Mouse (Mus musculus): ENCODE results near the gene Snx25. TPM values are rescaled to one million over a fixed set of nuclear protein-coding genes. Genes with fewer than 3 reads are reported as not detected.
A peak's percentile ranks its signal among the peaks of the same experiment; 100 is the strongest.
"Not testable (repeated sequence)": the region's sequence is repeated elsewhere in the genome, so short reads cannot be mapped to it uniquely, and the experiment has no call there.

Snx25 gene
- polyA plus RNA-seq, 1 experiment from 2014 or later, result 7.9 TPM

DNA sequence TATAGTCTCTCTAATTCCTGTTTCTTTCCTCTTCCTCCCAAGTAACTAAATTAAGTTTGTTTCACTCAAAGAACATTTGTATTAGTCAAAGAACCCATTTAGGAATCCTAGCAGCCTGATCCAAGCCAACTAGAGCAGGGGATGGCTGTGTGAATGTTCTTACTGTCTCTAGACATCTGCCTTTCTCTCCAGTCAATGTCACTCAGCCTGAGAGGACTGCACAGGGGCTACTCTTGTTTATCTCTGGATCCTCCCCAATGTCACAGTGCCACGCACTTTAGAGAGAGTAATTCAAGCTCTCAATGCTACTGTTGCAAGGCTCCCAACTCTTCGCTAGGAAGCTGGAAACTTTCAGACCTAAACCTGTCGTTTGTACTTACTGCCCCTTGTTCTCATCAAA lies 5.8 kb downstream of the Snx25 start:
- Histone ChIP-seq H3K36me3 (ENCODE audit: inconsistent target) (no peaks in the 10 kb centered on the region), H3K4me3 (ENCODE audit: inconsistent target) (no peak overlapping the region), H3K27ac (no peak overlapping the region), H3K79me2 (ENCODE audit: inconsistent target) (peaks cover 88% of the 10 kb centered on the region)
- WGBS (ENCODE audit: missing documents), result 94% methylated on average over 3 of the region's 3 CpGs

DNA sequence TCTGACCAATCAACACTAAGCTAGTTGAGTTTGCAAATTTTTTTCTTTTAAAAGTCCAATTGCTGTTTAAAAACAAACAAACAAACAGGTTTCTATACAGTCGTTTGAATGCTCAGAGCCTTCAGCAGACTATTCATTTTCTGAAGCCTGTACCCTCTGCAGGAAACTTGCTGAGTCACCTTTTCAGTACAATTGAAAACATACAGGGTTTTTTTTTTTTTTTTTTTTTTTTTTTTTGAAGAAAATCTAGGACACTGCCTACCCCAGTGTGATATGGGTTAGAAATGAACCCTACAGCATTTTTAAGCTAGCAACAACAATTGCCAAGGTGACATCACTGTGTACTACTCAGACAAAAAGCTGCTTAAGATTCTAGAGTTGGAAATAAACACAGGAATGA lies 8.0 kb downstream of the Snx25 start:
- H3K27ac ChIP-seq, result no peak overlapping the region
- 0% methylated on average over 1 of the region's 1 CpGs for WGBS (ENCODE audit: missing documents)

DNA sequence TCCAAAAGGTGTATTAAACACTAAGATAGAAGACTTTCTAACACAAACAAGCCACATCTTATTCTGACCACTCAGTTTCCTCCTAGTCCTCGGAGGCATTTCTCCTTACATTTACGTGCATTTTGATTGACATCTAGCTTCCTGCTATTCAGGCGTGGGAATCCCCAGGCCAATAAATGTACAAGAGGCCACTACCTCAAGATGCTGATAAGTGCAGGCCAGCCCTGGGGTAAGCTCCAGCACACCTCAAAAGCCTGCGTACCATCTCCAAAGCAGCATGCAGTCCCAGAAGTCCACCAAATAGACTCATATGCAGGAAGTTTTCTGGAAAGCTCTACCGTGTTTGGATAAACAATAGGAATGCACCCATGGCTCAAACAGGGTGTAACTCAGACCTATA lies 8.5 kb downstream of the Snx25 start:
- Histone ChIP-seq H3K36me3 (ENCODE audit: inconsistent target) (no peaks in the 10 kb centered on the region), H3K27ac (no peak overlapping the region), H3K4me3 (ENCODE audit: inconsistent target) (no peak overlapping the region), H3K79me2 (ENCODE audit: inconsistent target) (peaks cover 81% of the 10 kb centered on the region)
- WGBS (ENCODE audit: missing documents), result 83% methylated on average over 5 of the region's 5 CpGs

More for the DNA sequence above, 8.0 kb downstream of the Snx25 start:
- H3K4me3 ChIP-seq (ENCODE audit: inconsistent target), result no peak overlapping the region
- no peaks in the 10 kb centered on the region for H3K36me3 ChIP-seq (ENCODE audit: inconsistent target)
- H3K79me2 ChIP-seq (ENCODE audit: inconsistent target), result peaks cover 85% of the 10 kb centered on the region

GRCm38 (mm10) chr8:46142498-46143081 lies 9.4 kb downstream of the Snx25 start:
- Histone ChIP-seq H3K79me2 (ENCODE audit: inconsistent target) (peaks cover 72% of the 10 kb centered on the region), H3K36me3 (ENCODE audit: inconsistent target) (no peaks in the 10 kb centered on the region), H3K4me3 (ENCODE audit: inconsistent target) (no peak overlapping the region), H3K27ac (no peak overlapping the region)
- 95% methylated on average over 4 of the region's 4 CpGs for WGBS (ENCODE audit: missing documents)

DNA sequence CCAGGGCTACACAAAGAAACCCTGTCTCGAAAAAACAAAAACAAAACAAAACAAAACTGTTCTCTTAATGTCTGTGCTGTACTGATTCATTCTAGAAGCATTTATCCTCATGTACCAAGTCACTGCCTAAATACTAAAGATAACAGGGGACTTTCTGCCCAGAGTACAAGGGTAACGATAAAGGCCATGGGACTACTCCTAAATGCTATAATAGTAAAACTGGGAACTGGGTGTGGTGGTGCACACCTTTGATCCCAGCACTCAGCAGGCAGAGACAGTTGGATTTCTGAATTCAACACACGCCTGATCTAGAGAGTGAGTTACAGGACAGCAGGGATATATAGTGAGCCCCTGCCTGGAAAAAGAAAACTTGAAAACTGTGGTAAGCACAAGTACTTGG lies 10.3 kb downstream of the Snx25 start:
- Histone ChIP-seq H3K36me3 (ENCODE audit: inconsistent target) (no peaks in the 10 kb centered on the region), H3K4me3 (ENCODE audit: inconsistent target) (no peak overlapping the region), H3K27ac (no peak overlapping the region), H3K79me2 (ENCODE audit: inconsistent target) (peaks cover 63% of the 10 kb centered on the region)
- WGBS (ENCODE audit: missing documents), result 93% methylated on average over 3 of the region's 3 CpGs

DNA sequence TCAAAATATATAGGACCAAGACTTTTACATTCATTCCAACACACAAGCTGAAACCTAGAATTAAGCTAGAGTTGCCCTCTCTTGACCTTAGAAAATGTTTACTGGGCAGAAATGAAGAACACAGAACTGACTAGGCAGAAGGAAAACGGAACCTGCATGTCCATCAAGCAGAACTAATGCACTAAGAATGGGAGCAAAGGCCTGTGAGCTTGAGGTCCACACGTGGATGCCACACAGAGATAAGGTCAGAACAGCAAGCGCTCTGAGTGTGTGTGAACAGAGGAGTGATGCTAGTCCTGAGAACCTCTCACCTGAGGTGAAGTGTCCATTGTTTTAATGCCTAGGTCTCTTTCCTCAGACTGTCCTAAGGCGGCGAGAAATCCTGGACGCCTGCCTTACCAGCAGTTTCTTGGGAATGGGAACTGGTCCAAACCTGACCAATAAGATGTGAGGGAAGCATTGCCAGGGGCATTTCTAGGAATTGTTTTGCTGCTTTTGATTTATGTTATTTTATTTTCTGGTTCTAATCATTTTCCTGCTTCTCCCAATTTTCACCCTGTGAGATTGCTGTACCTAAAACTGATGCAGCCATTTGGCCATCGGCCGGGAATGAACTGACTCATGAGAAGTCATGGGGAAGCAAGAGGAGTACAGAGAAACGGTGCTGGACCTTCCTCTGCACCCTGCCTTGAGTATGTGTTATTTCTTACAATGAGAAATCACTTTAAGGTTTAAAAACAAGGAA lies 11.4 kb downstream of the Snx25 start:
- Histone ChIP-seq H3K27ac (no peak overlapping the region), H3K36me3 (ENCODE audit: inconsistent target) (no peaks in the 10 kb centered on the region), H3K79me2 (ENCODE audit: inconsistent target) (peaks cover 53% of the 10 kb centered on the region), H3K4me3 (ENCODE audit: inconsistent target) (no peak overlapping the region)
- 90% methylated on average over 9 of the region's 9 CpGs for WGBS (ENCODE audit: missing documents)

DNA sequence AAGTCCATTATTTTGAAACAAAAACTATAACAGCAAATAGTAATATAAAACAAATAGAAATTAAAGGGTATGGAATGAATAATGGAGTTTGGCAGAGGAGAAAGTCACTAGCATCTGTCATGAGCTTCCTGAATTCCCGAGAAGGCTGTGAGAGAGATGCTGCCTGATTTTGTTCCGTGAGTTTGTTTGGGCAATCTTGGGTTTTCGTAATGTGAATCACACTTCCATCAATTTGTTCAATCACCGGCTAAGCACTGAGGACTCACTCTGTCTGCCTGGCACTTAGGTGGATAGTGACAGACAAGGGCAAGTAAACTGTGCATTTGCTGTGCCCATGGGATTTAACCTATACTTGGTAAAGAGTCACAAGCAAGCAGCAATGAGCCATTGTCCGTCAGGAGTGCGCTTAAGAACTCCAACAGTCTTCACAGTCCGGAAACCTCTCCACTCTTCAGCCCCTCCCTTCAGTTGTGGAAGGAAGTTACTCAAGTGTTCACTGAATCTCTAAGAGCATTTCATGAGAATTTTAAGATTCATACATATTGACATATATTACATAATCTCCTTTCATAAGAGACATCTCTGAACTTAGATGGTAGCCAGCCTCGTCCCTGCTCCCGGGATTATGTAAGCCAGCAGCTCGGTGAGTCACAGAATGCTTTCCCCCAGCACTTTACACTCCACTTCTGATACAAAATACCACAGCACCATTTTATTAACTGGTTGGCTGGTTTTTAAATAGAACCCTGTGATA lies 13.9 kb downstream of the Snx25 start:
- Histone ChIP-seq H3K27ac (0 out of 2 replicates have a peak overlapping the region, but pooled peaks have one; percentile 1), H3K79me2 (ENCODE audit: inconsistent target) (peaks cover 27% of the 10 kb centered on the region), H3K4me3 (ENCODE audit: inconsistent target) (no peak overlapping the region), H3K36me3 (ENCODE audit: inconsistent target) (no peaks in the 10 kb centered on the region)
- WGBS (ENCODE audit: missing documents), result 15% methylated on average over 9 of the region's 10 CpGs

DNA sequence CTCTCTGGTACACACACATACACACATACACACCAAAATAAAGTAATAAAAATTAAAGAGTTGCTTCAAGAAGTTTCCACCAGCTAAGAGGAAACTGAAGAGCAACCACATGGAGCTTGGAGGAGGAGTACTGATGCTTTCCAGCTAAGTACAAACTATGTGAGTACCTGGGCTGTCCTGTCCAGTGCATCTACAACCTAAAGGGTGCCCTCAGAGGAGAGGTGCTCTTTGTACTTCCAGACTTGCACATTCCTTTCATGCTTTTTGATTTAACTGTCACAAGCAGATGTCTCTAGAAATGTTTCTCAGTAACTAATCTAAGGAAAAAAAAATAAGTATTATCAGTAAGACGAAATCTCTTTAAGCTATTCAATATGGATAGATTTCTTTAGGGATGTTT lies 14.6 kb downstream of the Snx25 start:
- Histone ChIP-seq H3K36me3 (ENCODE audit: inconsistent target) (no peaks in the 10 kb centered on the region), H3K27ac (no peak overlapping the region), H3K4me3 (ENCODE audit: inconsistent target) (no peak overlapping the region), H3K79me2 (ENCODE audit: inconsistent target) (peaks cover 21% of the 10 kb centered on the region)
- WGBS (ENCODE audit: missing documents), result 100% methylated on average over 1 of the region's 1 CpGs

DNA sequence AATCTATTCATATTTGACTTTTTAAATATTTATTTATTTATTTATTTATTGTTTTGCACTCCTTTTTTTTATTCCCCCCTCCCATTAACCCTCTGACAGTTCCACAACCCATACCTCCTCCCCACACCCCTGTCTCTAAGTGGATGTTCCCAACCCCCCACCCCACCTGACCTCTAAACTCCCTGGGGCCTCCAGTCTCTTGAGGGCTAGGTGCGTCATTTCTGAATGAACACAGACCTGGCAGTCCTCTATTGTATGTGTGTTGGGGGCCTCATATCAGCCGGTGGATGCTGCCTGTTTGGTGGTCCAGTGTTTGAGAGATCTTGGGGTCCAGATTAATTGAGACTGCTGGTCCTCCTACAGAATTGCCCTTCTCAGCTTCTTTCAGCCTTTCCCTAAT lies 16.4 kb downstream of the Snx25 start:
- not testable (repeated sequence) for H3K36me3 ChIP-seq (ENCODE audit: inconsistent target); H3K27ac ChIP-seq; H3K4me3 ChIP-seq (ENCODE audit: inconsistent target)
- 95% methylated on average over 2 of the region's 2 CpGs for WGBS (ENCODE audit: missing documents)
- peaks cover 13% of the 10 kb centered on the region; the same call in 1 of the 2 replicates for H3K79me2 ChIP-seq (ENCODE audit: inconsistent target)

- Histone ChIP-seq H3K36me3 (ENCODE audit: inconsistent target) (no peaks in the 10 kb centered on the region), H3K27ac (no peak overlapping the region), H3K4me3 (ENCODE audit: inconsistent target) (no peak overlapping the region), H3K79me2 (ENCODE audit: inconsistent target) (no peaks in the 10 kb centered on the region)
- WGBS (ENCODE audit: missing documents), result 58% methylated on average over 2 of the region's 2 CpGs
Measured at GRCm38 (mm10) chr8:46130426-46130825, 21.5 kb downstream of the Snx25 start.

DNA sequence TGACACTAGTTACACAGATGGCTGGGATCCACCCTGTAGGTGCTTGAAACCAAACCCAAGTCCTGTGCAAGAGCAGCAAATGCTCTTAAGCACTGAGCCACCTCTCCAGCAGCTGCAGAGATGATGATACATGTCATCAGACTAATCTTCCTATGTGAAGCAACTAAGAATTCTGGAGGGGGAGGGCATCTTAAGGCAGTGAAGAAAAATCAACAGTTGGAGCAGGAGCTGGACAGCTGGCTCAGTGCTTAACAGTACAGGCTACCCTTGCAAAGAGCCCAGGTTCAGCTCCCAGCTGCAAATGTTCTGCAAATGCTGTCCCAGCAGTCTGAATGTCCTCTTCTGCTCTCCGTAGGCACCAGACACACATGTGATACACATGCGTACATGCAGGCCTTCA lies 29.5 kb downstream of the Snx25 start:
- H3K27ac ChIP-seq, result no peak overlapping the region
- no peaks in the 10 kb centered on the region for H3K36me3 ChIP-seq (ENCODE audit: inconsistent target)
- WGBS (ENCODE audit: missing documents), result 100% methylated on average over 2 of the region's 2 CpGs
- no peak overlapping the region for H3K4me3 ChIP-seq (ENCODE audit: inconsistent target)
- H3K79me2 ChIP-seq (ENCODE audit: inconsistent target), result no peaks in the 10 kb centered on the region

- H3K79me2 ChIP-seq (ENCODE audit: inconsistent target), result no peaks in the 10 kb centered on the region
- H3K4me3 ChIP-seq (ENCODE audit: inconsistent target), result no peak overlapping the region
- H3K27ac ChIP-seq, result no peak overlapping the region
- 94% methylated on average over 3 of the region's 3 CpGs for WGBS (ENCODE audit: missing documents)
- no peaks in the 10 kb centered on the region for H3K36me3 ChIP-seq (ENCODE audit: inconsistent target)
Measured at GRCm38 (mm10) chr8:46119176-46119575, 32.8 kb downstream of the Snx25 start.

DNA sequence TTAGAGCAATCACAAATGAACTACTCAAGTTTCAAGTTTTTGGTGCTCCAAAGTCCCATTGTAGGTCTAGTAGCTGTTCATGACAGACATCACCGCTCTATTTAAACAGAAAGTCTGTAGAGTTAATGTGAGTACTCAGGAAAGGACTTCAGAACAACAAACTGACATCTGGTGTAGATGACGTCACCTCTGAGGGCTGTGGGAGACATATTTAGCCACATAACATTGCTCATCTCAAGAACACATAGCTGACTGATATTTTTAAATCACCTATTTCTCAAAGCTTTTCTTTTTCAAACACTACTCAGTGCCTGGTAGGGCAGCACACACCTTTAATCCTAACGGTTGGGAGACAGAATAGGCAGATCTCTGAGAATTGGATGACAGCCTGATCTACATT lies 34.8 kb downstream of the Snx25 start:
- 89% methylated on average over 3 of the region's 3 CpGs for WGBS (ENCODE audit: missing documents)
- Histone ChIP-seq H3K79me2 (ENCODE audit: inconsistent target) (no peaks in the 10 kb centered on the region), H3K27ac (no peak overlapping the region), H3K4me3 (ENCODE audit: inconsistent target) (no peak overlapping the region), H3K36me3 (ENCODE audit: inconsistent target) (no peaks in the 10 kb centered on the region)

DNA sequence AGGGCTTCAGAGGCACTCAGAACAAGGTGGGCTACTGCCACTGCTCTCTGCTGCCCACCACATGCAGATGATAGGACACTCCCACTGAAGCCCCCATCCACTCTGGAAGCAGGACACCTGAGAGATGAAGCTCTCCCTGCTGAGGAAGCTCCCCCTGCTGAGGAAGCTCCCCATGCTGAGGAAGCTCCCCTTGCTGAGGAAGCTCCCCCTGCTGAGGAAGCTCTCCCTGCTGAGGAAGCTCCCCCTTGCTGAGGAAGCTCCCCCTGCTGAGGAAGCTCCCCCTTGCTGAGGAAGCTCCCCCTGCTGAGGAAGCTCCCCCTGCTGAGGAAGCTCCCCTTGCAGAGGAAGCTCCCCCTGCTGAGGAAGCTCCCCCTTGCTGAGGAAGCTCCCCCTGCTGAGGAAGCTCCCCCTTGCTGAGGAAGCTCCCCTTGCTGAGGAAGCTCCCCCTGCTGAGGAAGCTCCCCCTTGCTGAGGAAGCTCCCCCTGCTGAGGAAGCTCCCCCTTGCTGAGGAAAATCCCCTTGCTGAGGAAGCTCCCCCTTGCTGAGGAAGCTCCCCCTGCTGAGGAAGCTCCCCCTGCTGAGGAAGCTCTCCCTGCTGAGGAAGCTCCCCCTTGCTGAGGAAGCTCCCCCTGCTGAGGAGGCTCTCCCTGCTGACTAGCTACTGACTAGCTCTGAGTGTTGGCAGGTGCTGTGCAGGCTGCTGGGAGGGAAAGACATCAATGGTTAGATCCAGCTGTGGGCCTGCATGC lies 38.4 kb downstream of the Snx25 start:
- H3K79me2 ChIP-seq (ENCODE audit: inconsistent target); H3K27ac ChIP-seq; H3K36me3 ChIP-seq (ENCODE audit: inconsistent target); H3K4me3 ChIP-seq (ENCODE audit: inconsistent target): not testable (repeated sequence)

DNA sequence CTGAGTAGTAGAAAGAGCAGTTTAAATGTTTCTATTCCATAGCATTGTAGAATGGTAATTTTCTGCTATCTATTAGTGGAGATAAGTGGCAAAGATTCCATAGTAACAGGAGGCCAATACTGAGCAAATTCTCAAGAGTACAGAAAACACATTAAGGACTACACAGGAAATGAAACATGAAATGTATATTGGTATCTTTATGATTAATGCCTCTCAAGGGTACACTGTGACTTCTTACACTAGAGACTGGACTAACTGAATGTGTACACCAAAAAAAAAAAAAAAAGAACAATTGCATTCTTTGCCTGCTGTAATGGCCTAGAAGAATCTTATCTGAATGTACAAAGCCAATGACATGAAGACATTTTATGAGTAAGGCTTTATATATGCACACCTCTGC lies 44.3 kb downstream of the Snx25 start:
- Histone ChIP-seq H3K4me3 (ENCODE audit: inconsistent target) (no peak overlapping the region), H3K79me2 (ENCODE audit: inconsistent target) (no peaks in the 10 kb centered on the region), H3K27ac (no peak overlapping the region), H3K36me3 (ENCODE audit: inconsistent target) (no peaks in the 10 kb centered on the region)
